Mouse (Mus musculus): Measurements from ENCODE around the gene Zcchc14. TPM values are rescaled to one million over a fixed set of nuclear protein-coding genes. Genes with fewer than 3 reads are reported as not detected.

The Zcchc14 gene
- polyA plus RNA-seq (2014; fragmentation: Nextera tagmentation; extraction: Ambion mirVana), result 19.0 and 20.5 TPM in 2 replicates

GRCm38 (mm10) chr8:121652774-121653323 lies at the start of gene Zcchc14:
Gene Zcchc14 (minus strand): TSS chr8:121652901.
- H3K4me3 ChIP-seq (ENCODE audit: low read depth, low read length), result peak within 1 kb of the TSS; percentile 68
- DNase-seq (ENCODE audit: low spot score) (peak; percentile 97), ATAC-seq (ENCODE audit: insufficient number of reproducible peaks, low FRiP score, low TSS enrichment, low read depth) (peak; percentile 96)
- H3K4me1 ChIP-seq (ENCODE audit: control insufficient read depth, insufficient read depth, low read length), result peaks cover 21% of the 10 kb centered on the region
- H3K9me3 ChIP-seq (ENCODE audit: control insufficient read depth, low read length), result no peaks in the 10 kb centered on the region
- WGBS, result under 1% methylated on average over 63 of the region's 67 CpGs
- peak within 1 kb of the TSS; percentile 98 for H3K4me2 ChIP-seq (ENCODE audit: low read depth, severe bottlenecking)
- H3K36me3 ChIP-seq (ENCODE audit: control insufficient read depth, insufficient read depth, low read length), result no peaks in the 10 kb centered on the region
- H3K27me3 ChIP-seq (ENCODE audit: control insufficient read depth, insufficient read depth, low read length), result no peaks in the 10 kb centered on the region
- H3K9ac ChIP-seq (ENCODE audit: low read length), result peak within 1 kb of the TSS; percentile 86
- H3K27ac ChIP-seq (replicated peaks; ENCODE audit: low read depth, low read length), result peak within 1 kb of the TSS; percentile 90

GRCm38 (mm10) chr8:121699936-121700335 lies 47.2 kb upstream of the Zcchc14 start:
- no peak for ATAC-seq (ENCODE audit: insufficient number of reproducible peaks, low FRiP score, low TSS enrichment, low read depth)
- no peak for DNase-seq (ENCODE audit: low spot score)
- 89% methylated on average over 2 of the region's 2 CpGs for WGBS

GRCm38 (mm10) chr8:121698615-121699101 lies 46.0 kb upstream of the Zcchc14 start:
- no peak overlapping the region for H3K27ac ChIP-seq (replicated peaks; ENCODE audit: low read depth, low read length)
- no peaks in the 10 kb centered on the region for H3K36me3 ChIP-seq (ENCODE audit: control insufficient read depth, insufficient read depth, low read length)
- peaks cover 3% of the 10 kb centered on the region; the same call in 1 of the 2 replicates for H3K4me1 ChIP-seq (ENCODE audit: control insufficient read depth, insufficient read depth, low read length)
- 12% methylated on average over 9 of the region's 9 CpGs for WGBS
- peak overlapping the region; percentile 44 for H3K4me2 ChIP-seq (ENCODE audit: low read depth, severe bottlenecking)
- H3K27me3 ChIP-seq (ENCODE audit: control insufficient read depth, insufficient read depth, low read length), result no peaks in the 10 kb centered on the region
- H3K4me3 ChIP-seq (ENCODE audit: low read depth, low read length), result peak overlapping the region; percentile 8; the same call in 1 of the 2 replicates
- peak; percentile 28 for DNase-seq (ENCODE audit: low spot score)
- ATAC-seq (ENCODE audit: insufficient number of reproducible peaks, low FRiP score, low TSS enrichment, low read depth), result no peak
- H3K9ac ChIP-seq (ENCODE audit: low read length), result peak overlapping the region; percentile 22; the same call in 1 of the 2 replicates
- H3K9me3 ChIP-seq (ENCODE audit: control insufficient read depth, low read length), result no peaks in the 10 kb centered on the region

More at GRCm38 (mm10) chr8:121699936-121700335, 47.2 kb upstream of the Zcchc14 start:
- Histone ChIP-seq H3K36me3 (ENCODE audit: control insufficient read depth, insufficient read depth, low read length) (no peaks in the 10 kb centered on the region), H3K4me1 (ENCODE audit: control insufficient read depth, insufficient read depth, low read length) (peaks cover 3% of the 10 kb centered on the region; the same call in 1 of the 2 replicates), H3K4me3 (ENCODE audit: low read depth, low read length) (no peak overlapping the region), H3K4me2 (ENCODE audit: low read depth, severe bottlenecking) (no peak overlapping the region), H3K9me3 (ENCODE audit: control insufficient read depth, low read length) (no peaks in the 10 kb centered on the region), H3K27me3 (ENCODE audit: control insufficient read depth, insufficient read depth, low read length) (no peaks in the 10 kb centered on the region), H3K9ac (ENCODE audit: low read length) (no peak overlapping the region), H3K27ac (replicated peaks; ENCODE audit: low read depth, low read length) (no peak overlapping the region)

GRCm38 (mm10) chr8:121697735-121698614 lies 45.3 kb upstream of the Zcchc14 start:
- Histone ChIP-seq H3K27ac (replicated peaks; ENCODE audit: low read depth, low read length) (no peak overlapping the region), H3K9me3 (ENCODE audit: control insufficient read depth, low read length) (no peaks in the 10 kb centered on the region), H3K9ac (ENCODE audit: low read length) (peak overlapping the region; percentile 22; the same call in 1 of the 2 replicates), H3K4me1 (ENCODE audit: control insufficient read depth, insufficient read depth, low read length) (peaks cover 3% of the 10 kb centered on the region; the same call in 1 of the 2 replicates), H3K4me2 (ENCODE audit: low read depth, severe bottlenecking) (peak overlapping the region; percentile 44), H3K27me3 (ENCODE audit: control insufficient read depth, insufficient read depth, low read length) (no peaks in the 10 kb centered on the region), H3K36me3 (ENCODE audit: control insufficient read depth, insufficient read depth, low read length) (no peaks in the 10 kb centered on the region), H3K4me3 (ENCODE audit: low read depth, low read length) (peak overlapping the region; percentile 8; the same call in 1 of the 2 replicates)
- DNase-seq (ENCODE audit: low spot score) (peak; percentile 46), ATAC-seq (ENCODE audit: insufficient number of reproducible peaks, low FRiP score, low TSS enrichment, low read depth) (peak; percentile 31; the same call in 1 of the 2 replicates)
- 4% methylated on average over 16 of the region's 17 CpGs for WGBS

- DNase-seq (ENCODE audit: low spot score) (no peak), ATAC-seq (ENCODE audit: insufficient number of reproducible peaks, low FRiP score, low TSS enrichment, low read depth) (no peak)
- WGBS, result 85% methylated on average over 6 of the region's 6 CpGs
- Histone ChIP-seq H3K27ac (replicated peaks; ENCODE audit: low read depth, low read length) (no peak overlapping the region), H3K9ac (ENCODE audit: low read length) (no peak overlapping the region), H3K9me3 (ENCODE audit: control insufficient read depth, low read length) (no peaks in the 10 kb centered on the region), H3K4me3 (ENCODE audit: low read depth, low read length) (no peak overlapping the region), H3K4me1 (ENCODE audit: control insufficient read depth, insufficient read depth, low read length) (peaks cover 3% of the 10 kb centered on the region; the same call in 1 of the 2 replicates), H3K36me3 (ENCODE audit: control insufficient read depth, insufficient read depth, low read length) (no peaks in the 10 kb centered on the region), H3K27me3 (ENCODE audit: control insufficient read depth, insufficient read depth, low read length) (no peaks in the 10 kb centered on the region), H3K4me2 (ENCODE audit: low read depth, severe bottlenecking) (no peak overlapping the region)
Observed at GRCm38 (mm10) chr8:121695585-121696184, 43.0 kb upstream of the Zcchc14 start.

- Histone ChIP-seq H3K4me1 (ENCODE audit: control insufficient read depth, insufficient read depth, low read length) (peaks cover 3% of the 10 kb centered on the region; the same call in 1 of the 2 replicates), H3K36me3 (ENCODE audit: control insufficient read depth, insufficient read depth, low read length) (no peaks in the 10 kb centered on the region), H3K27ac (replicated peaks; ENCODE audit: low read depth, low read length) (no peak overlapping the region), H3K9me3 (ENCODE audit: control insufficient read depth, low read length) (no peaks in the 10 kb centered on the region), H3K9ac (ENCODE audit: low read length) (no peak overlapping the region), H3K4me3 (ENCODE audit: low read depth, low read length) (no peak overlapping the region), H3K27me3 (ENCODE audit: control insufficient read depth, insufficient read depth, low read length) (no peaks in the 10 kb centered on the region), H3K4me2 (ENCODE audit: low read depth, severe bottlenecking) (no peak overlapping the region)
- DNase-seq (ENCODE audit: low spot score) (peak; percentile 78), ATAC-seq (ENCODE audit: insufficient number of reproducible peaks, low FRiP score, low TSS enrichment, low read depth) (no peak)
- whole genome bisulfite sequencing, result 53% methylated on average over 4 of the region's 4 CpGs
Observed at GRCm38 (mm10) chr8:121694453-121694852, 41.8 kb upstream of the Zcchc14 start.

- H3K27ac ChIP-seq (replicated peaks; ENCODE audit: low read depth, low read length), result no peak overlapping the region
Observed at GRCm38 (mm10) chr8:121688496-121688895, 35.8 kb upstream of the Zcchc14 start.

More at GRCm38 (mm10) chr8:121688496-121688895, 35.8 kb upstream of the Zcchc14 start:
- 51% methylated on average over 5 of the region's 5 CpGs for WGBS
- H3K4me1 ChIP-seq (ENCODE audit: control insufficient read depth, insufficient read depth, low read length), result peaks cover 7% of the 10 kb centered on the region; the same call in 1 of the 2 replicates
- no peak for ATAC-seq (ENCODE audit: insufficient number of reproducible peaks, low FRiP score, low TSS enrichment, low read depth)
- H3K4me3 ChIP-seq (ENCODE audit: low read depth, low read length), result no peak overlapping the region
- H3K27me3 ChIP-seq (ENCODE audit: control insufficient read depth, insufficient read depth, low read length), result no peaks in the 10 kb centered on the region
- no peaks in the 10 kb centered on the region for H3K36me3 ChIP-seq (ENCODE audit: control insufficient read depth, insufficient read depth, low read length)
- no peak for DNase-seq (ENCODE audit: low spot score)
- H3K9me3 ChIP-seq (ENCODE audit: control insufficient read depth, low read length), result no peaks in the 10 kb centered on the region
- H3K4me2 ChIP-seq (ENCODE audit: low read depth, severe bottlenecking), result no peak overlapping the region
- H3K9ac ChIP-seq (ENCODE audit: low read length), result no peak overlapping the region

All from limb, embryonic 11.5 days (tissue).